Mouse (Mus musculus) ES-Bruce4 (cell line): ENCODE results near the gene Actn4. TPM values are rescaled to one million over a fixed set of nuclear protein-coding genes. Genes with fewer than 3 reads are reported as not detected.

Experiments used
- H3K27ac ChIP-seq: 2 replicates; pipeline ENCODE4 v1.5.1; 2012; ENCODE audit warnings: low read length, inconsistent platforms; ENCODE audit not compliant: insufficient read depth
- H3K27me3 ChIP-seq: 2 replicates; pipeline ENCODE4 v1.6.1; 2012; ENCODE audit warnings: mild to moderate bottlenecking, low read length, inconsistent platforms; ENCODE audit not compliant: control insufficient read depth, poor library complexity, insufficient read depth, severe bottlenecking
- H3K36me3 ChIP-seq: 2 replicates; pipeline ENCODE4 v1.6.1; 2012; ENCODE audit warnings: inconsistent platforms, mild to moderate bottlenecking, low read length, moderate library complexity; ENCODE audit not compliant: control insufficient read depth, poor library complexity, insufficient read depth, severe bottlenecking
- H3K4me1 ChIP-seq: one replicate; pipeline ENCODE4 v1.8.1; 2011; ENCODE audit warnings: low read length; ENCODE audit not compliant: control insufficient read depth, insufficient read depth
- H3K4me3 ChIP-seq: 2 replicates; pipeline ENCODE4 v1.5.1; 2011; ENCODE audit warnings: low read depth, mild to moderate bottlenecking, low read length
- H3K9ac ChIP-seq: 2 replicates; pipeline ENCODE4 v1.6.1; 2012; ENCODE audit warnings: low read depth, mild to moderate bottlenecking, inconsistent platforms; ENCODE audit not compliant: poor library complexity, severe bottlenecking
- H3K9me3 ChIP-seq: replicated peaks from 2 replicates; pipeline ENCODE4 v1.6.1; 2012; ENCODE audit warnings: mild to moderate bottlenecking, low read length, inconsistent platforms; ENCODE audit not compliant: control insufficient read depth, poor library complexity, insufficient read depth, severe bottlenecking
- CTCF ChIP-seq: IDR thresholded peaks from one replicate; pipeline ENCODE4 v1.8.1; 2011; ENCODE audit warnings: low read depth, low read length
- EP300 ChIP-seq: IDR thresholded peaks from 2 replicates; pipeline ENCODE4 v1.6.1; 2011; ENCODE audit warnings: low read depth, low read length; ENCODE audit not compliant: insufficient read depth
- POLR2A ChIP-seq: IDR thresholded peaks from one replicate; pipeline ENCODE4 v1.8.1; 2011; ENCODE audit warnings: low read length; ENCODE audit not compliant: insufficient read depth
- polyA plus RNA-seq: library from polyadenylated mRNA; stranded (reverse); fragments of >200 nt; gene quantifications from 2 replicates; pipeline ENCODE4 v1.2.4, GENCODE M21; 2011; ENCODE audit warnings: low read depth; ENCODE audit not compliant: missing spikeins, insufficient read depth, insufficient read length

The Actn4 gene
- polyA plus RNA-seq, 1 experiment, result 318 TPM

DNA sequence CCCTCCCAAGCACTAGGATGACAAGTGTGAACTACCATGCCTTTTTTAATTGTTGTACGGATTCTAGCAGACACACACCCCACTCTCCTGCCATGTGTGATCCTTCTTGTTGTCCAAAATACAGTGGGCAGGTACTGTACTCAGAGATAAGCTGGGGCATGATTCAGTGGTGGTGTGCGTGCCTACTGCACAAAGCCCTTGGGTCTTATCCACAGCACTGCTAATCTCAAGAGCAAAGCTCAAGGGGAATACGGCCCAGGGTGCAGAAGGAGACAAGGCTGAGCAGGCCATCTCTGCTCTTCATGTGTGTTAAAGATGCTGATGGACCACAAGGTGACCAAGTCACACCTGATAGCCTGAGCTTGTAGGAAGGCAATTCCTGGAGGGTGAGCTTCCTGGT lies 41.0 kb downstream of the Actn4 start:
- Histone ChIP-seq H3K9ac (no peak overlapping the region), H3K9me3 (no peaks in the 10 kb centered on the region), H3K36me3 (peaks cover 31% of the 10 kb centered on the region), H3K27ac (no peak overlapping the region), H3K27me3 (no peaks in the 10 kb centered on the region), H3K4me3 (no peak overlapping the region), H3K4me1 (peaks cover 12% of the 10 kb centered on the region)
- TF ChIP-seq EP300 (no peak), POLR2A (no peak), CTCF (no peak)

DNA sequence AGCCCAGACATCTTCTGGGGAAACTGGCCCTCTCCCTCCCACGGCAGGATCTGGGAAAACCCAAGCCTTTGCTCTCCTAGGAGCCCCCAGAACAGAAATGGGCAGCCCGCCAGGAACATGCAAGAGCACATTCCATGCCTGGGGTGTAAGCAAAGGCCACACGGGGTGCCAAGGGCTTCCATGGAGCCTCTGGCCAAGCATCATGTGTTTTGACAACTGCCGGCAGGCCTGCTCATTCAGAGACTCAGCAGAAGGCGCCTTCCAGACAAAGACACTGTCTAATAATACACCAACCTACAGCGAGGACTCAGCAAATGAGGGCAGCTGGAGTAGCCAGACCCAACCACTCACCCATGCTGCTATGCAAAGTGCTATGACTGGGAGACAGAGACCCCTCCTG lies 42.3 kb downstream of the Actn4 start:
- H3K4me3 ChIP-seq, result no peak overlapping the region
- no peaks in the 10 kb centered on the region for H3K9me3 ChIP-seq
- peak overlapping the region; percentile 23 for H3K27ac ChIP-seq
- peaks cover 7% of the 10 kb centered on the region for H3K4me1 ChIP-seq
- 0 out of 2 replicates have a peak overlapping the region, but pooled peaks have one; percentile 9 for H3K9ac ChIP-seq
- TF ChIP-seq POLR2A, result no peak
- TF ChIP-seq EP300, result no peak
- TF ChIP-seq CTCF, result no peak
- peaks cover 45% of the 10 kb centered on the region for H3K36me3 ChIP-seq
- H3K27me3 ChIP-seq, result no peaks in the 10 kb centered on the region

DNA sequence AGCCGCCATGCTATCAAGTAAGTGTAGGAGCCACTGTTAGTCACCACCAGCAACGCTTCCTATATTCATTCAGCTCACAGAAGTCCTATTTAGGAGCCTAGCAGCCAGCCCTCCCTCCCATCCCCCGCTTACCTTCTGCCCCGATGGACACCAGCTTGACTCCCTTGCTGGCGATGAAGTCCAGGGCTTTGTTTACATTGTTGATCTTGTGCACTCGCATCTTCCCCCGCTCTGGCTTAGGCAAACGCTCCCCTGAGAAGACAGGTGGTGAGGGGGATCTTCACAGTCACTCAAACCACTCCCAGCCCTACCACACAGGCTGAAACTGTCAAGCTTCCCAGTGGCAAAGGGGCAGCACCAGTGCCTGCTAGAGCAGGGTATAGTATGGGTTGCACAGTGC lies 43.6 kb downstream of the Actn4 start:
- Histone ChIP-seq H3K36me3 (peaks cover 58% of the 10 kb centered on the region), H3K4me1 (peaks cover 4% of the 10 kb centered on the region), H3K9ac (no peak overlapping the region), H3K27ac (0 out of 2 replicates have a peak overlapping the region, but pooled peaks have one; percentile 23), H3K9me3 (no peaks in the 10 kb centered on the region), H3K4me3 (no peak overlapping the region), H3K27me3 (no peaks in the 10 kb centered on the region)
- TF ChIP-seq POLR2A, result no peak
- no peak for TF ChIP-seq EP300
- TF ChIP-seq CTCF, result no peak

DNA sequence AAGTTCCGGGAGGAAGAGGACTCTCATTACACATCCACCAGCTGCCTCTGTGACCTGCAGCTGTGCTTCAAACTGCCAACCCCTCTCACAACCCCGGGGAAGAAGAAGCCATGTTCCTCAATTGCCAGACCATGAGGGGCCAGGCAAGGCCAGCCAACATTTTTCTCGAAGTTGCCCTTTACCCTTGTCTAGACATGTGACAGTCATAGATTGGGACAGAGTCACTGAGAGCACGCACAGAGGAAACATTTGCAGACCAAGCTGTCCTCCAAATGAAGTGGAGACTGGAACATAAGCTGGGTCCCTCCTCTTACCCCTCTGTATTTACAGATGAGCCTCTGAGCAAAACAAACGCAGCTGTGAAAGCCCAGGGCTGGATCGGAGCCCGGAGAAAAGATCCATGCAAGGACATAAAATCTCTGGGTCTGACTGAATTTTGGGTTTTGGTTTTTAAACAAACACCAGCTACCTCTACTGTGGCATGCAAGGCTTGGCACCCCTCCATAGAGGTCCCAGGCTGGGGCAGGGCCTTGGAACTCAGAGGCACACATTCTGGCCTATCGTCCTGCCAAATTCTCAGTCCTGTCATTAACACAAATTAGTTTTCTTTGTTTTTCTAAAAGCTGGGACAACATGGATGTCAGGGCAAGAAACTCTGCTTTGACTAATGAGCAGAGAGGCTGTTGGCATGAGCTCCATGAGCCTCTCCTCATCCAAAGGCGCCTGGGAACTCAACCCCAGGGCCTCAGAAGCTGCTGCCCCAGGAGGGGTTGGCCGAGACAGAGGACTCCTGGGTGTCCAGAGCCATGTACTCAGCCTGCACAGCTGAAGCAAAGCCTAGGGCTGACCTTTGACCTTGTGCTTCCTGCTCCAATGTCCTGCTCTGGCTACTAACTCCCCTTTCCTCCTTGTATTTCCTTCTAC lies 44.4 kb downstream of the Actn4 start:
- H3K36me3 ChIP-seq, result peaks cover 65% of the 10 kb centered on the region

DNA sequence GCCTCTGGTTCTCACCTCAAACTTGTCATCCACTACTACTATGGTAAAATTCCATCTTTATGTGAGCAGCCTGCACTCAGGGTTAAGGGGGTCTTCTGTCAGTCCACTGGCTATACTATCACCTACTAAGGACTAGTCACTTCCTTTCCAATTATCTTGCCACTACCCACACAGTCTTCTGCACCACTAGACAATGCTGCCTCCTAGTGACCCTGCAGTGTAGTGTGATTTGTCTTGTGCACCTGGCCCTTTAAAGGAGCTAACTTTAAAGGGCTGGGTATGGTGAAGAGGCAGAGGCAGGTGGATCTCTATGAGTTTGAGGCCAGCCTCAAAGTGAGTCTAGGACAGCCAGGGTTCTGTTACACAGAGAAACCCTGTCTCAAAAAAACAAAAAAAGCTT lies 45.6 kb downstream of the Actn4 start:
- no peak overlapping the region for H3K4me3 ChIP-seq
- TF ChIP-seq EP300 (no peak), CTCF (peak; percentile 4)
- no peak overlapping the region for H3K27ac ChIP-seq
- no peak overlapping the region for H3K9ac ChIP-seq
- H3K9me3 ChIP-seq, result no peaks in the 10 kb centered on the region
- H3K36me3 ChIP-seq, result peaks cover 77% of the 10 kb centered on the region
- H3K4me1 ChIP-seq, result peaks cover 4% of the 10 kb centered on the region
- H3K27me3 ChIP-seq, result no peaks in the 10 kb centered on the region

More for the DNA sequence above, 44.4 kb downstream of the Actn4 start:
- Histone ChIP-seq H3K4me1 (peaks cover 4% of the 10 kb centered on the region), H3K9ac (no peak overlapping the region), H3K9me3 (no peaks in the 10 kb centered on the region), H3K27ac (no peak overlapping the region), H3K4me3 (no peak overlapping the region), H3K27me3 (no peaks in the 10 kb centered on the region)
- TF ChIP-seq EP300, result no peak
- no peak for TF ChIP-seq POLR2A
- no peak for TF ChIP-seq CTCF

DNA sequence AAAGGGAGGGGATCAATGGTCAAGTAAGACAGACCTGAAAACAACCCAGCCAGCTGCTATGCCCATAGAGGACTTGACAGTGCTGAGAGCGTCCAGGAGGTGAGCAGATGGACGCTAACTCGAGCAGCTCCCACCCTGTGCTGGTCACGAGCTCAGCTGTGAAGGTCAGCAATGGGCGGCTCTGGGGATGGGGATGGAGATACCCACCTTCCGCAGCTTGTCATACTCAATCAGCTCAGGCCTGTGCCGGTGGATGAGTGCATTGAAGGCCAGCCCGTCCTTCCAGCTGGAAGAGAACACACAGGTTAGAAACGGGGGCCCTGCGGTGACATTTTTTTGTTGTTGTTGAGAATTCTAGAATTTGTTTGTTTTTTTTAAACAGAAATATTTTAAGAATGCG lies 49.0 kb downstream of the Actn4 start:
- H3K9me3 ChIP-seq, result no peaks in the 10 kb centered on the region
- H3K27me3 ChIP-seq, result no peaks in the 10 kb centered on the region
- H3K4me1 ChIP-seq, result no peaks in the 10 kb centered on the region
- peaks cover 89% of the 10 kb centered on the region for H3K36me3 ChIP-seq
- H3K9ac ChIP-seq, result no peak overlapping the region
- no peak overlapping the region for H3K27ac ChIP-seq
- H3K4me3 ChIP-seq, result no peak overlapping the region
- TF ChIP-seq POLR2A (no peak), CTCF (no peak), EP300 (no peak)
